Mouse (Mus musculus): ENCODE data around the gene Grb10. TPM values are rescaled to one million over a fixed set of nuclear protein-coding genes. Genes with fewer than 3 reads are reported as not detected.
A peak's percentile ranks its signal among the peaks of the same experiment; 100 is the strongest.

Grb10 gene
- polyA plus RNA-seq, 1 experiment from 2014 or later, result 347 TPM

DNA sequence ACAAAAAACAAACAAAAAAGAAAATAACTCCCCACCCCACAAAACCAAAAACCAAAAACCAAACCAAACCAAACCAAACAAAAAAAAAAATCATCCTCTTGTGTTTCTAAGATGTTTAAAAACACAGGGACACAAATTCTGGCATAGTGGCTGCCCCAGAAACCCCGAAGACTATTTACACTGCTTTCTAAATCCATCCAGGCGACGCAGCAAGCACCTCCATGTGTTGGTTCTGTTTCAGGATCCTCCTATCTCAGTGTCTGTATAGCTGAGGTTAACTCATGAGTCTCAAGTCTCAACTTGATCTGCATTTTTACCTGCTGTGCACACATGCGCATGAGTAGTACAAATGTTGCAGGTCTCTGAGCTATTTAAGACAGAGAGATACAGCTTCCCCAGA lies 1.9 kb upstream of the Grb10 start:
- Histone ChIP-seq H3K27ac (no peak overlapping the region), H3K4me3 (replicated peaks) (no peak overlapping the region), H3K9me3 (no peaks in the 10 kb centered on the region), H3K9ac (no peak overlapping the region), H3K4me1 (replicated peaks) (no peaks in the 10 kb centered on the region), H3K4me2 (replicated peaks) (no peak overlapping the region), H3K36me3 (no peaks in the 10 kb centered on the region), H3K27me3 (replicated peaks) (peaks cover 40% of the 10 kb centered on the region)
- ATAC-seq, result no peak
- WGBS, result 85% methylated on average over 4 of the region's 4 CpGs

DNA sequence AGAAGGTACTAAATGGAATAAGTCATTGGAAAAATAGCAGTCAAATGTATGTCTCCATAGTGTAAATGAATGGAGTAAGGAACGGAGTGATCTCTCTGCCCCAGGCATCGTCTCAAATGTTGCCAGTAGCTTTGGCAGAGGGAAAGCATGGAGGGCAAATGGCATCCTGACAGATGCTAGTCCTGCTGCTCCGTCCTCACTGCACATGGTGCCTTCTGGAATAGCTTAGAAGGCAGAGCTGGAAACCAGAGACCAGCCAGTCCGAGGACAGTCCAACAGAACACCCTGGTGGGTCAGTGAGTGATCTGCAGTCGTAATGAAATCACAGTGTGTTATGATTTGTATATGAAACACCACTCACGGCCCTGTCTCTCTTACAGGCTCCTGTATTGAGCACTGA lies 1.3 kb upstream of the Grb10 start:
- Histone ChIP-seq H3K9ac (no peak overlapping the region), H3K36me3 (no peaks in the 10 kb centered on the region), H3K4me2 (replicated peaks) (no peak overlapping the region), H3K27ac (no peak overlapping the region), H3K4me3 (replicated peaks) (no peak overlapping the region), H3K9me3 (no peaks in the 10 kb centered on the region), H3K27me3 (replicated peaks) (peaks cover 46% of the 10 kb centered on the region), H3K4me1 (replicated peaks) (no peaks in the 10 kb centered on the region)
- no peak for ATAC-seq
- 60% methylated on average over 6 of the region's 6 CpGs for WGBS

DNA sequence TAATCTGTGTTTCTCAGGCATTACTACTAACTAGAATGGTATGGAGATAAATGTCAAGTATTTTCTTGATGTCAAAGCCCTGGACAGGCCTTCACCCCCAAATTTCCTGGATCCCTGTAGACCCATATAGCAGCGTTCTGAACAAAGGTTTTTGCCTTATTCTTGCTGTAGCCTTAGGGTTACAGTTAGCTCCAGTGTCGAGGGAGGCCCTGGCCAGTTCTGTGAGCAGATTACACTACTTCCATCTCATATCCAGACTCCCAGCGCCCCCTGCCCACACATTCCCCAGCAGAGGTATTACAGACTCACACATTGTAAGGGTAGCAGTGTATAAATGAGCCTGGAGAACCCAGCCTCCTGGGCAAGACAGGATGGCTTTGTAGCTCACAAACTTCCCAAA lies 615 bp upstream of the Grb10 start:
- Histone ChIP-seq H3K4me2 (replicated peaks) (0 out of 2 replicates have a peak overlapping the region, but pooled peaks have one; percentile 11), H3K4me1 (replicated peaks) (no peaks in the 10 kb centered on the region), H3K4me3 (replicated peaks) (no peak overlapping the region), H3K9me3 (no peaks in the 10 kb centered on the region), H3K27ac (no peak overlapping the region), H3K27me3 (replicated peaks) (peaks cover 51% of the 10 kb centered on the region), H3K36me3 (no peaks in the 10 kb centered on the region), H3K9ac (no peak overlapping the region)
- WGBS, result 35% methylated on average over 3 of the region's 3 CpGs
- ATAC-seq, result no peak

DNA sequence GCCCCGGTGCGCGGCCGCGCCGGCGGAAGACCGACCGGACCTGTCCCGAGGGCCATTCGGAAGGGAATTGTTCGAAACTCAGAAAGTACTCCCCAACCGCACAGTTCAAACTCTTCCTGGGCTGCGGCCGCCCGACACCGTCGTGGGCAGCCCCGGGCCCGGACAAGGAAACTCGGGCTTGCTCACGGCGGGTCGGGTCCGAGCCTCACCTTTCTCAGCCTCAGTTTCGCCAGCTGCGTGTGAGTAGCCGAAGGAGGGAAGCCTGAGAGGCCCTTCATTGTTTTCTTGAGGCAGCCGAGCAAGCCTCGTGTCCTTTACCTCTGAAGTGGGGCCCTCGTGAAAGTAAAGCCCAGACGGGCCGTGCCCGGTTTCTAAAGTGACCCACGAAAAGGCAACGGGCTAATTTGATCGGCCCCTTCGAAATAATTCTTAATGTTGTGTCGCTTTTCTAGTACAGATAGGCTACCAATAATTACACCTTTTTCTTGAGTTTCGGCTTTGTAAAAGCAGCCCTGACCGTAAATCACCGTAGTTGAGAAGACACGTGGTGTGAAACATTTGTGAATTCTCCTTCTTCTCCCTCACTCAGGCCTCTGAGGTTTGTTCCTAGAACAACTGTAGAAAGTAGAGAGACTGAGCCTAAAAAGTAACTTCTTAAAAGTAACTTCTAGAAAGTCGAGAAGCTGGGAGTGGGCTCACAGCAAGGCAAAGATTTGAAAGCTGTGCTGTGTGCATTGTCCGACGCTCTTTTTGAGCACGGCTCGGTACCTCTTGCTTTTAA lies 604 bp downstream of the Grb10 start:
- 6% methylated on average over 48 of the region's 48 CpGs for WGBS
- no peaks in the 10 kb centered on the region for H3K9me3 ChIP-seq
- peak overlapping the region; percentile 61 for H3K4me3 ChIP-seq (replicated peaks)
- peak overlapping the region; percentile 62 for H3K4me2 ChIP-seq (replicated peaks)
- peaks cover 55% of the 10 kb centered on the region for H3K27me3 ChIP-seq (replicated peaks)
- H3K27ac ChIP-seq, result peak overlapping the region; percentile 84
- peak overlapping the region; percentile 63 for H3K9ac ChIP-seq
- H3K36me3 ChIP-seq, result no peaks in the 10 kb centered on the region
- H3K4me1 ChIP-seq (replicated peaks), result no peaks in the 10 kb centered on the region
- peak; percentile 26 for ATAC-seq

DNA sequence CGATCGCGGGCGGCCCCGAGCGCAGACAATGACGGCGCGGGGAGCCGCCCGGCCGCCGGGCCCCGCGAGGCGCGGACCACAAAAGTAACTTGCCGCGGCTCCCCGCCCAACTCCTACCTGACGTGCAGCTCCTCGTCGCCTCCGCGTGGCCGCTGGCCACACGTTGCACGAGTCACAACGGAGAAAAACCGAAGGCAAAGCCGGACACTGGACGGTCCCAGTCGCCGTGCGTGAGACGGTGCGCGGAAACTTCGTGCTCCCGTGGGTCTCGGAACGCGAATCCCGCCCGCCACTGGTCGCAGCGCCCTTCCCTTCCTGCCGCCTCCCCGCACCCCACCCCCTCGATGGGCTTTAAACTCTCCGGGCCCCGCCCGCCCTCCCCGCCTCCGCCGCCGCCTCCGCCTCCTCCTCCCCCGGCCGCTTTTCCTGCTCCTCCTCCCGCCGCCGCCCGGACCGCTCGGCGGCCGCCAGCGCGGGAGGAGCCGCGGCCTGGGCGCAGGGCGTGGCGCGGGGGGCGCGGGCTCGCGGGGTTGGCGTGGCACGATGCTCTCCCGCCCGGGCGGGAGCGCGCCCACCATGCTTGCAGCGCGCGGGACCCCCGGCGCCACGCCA lies 1.3 kb downstream of the Grb10 start:
- H3K4me3 ChIP-seq (replicated peaks), result peak overlapping the region; percentile 61
- ATAC-seq, result peak; percentile 85
- under 1% methylated on average over 73 of the region's 93 CpGs for WGBS
- peak overlapping the region; percentile 62 for H3K4me2 ChIP-seq (replicated peaks)
- H3K27me3 ChIP-seq (replicated peaks), result peaks cover 56% of the 10 kb centered on the region
- H3K9ac ChIP-seq, result peak overlapping the region; percentile 79
- H3K36me3 ChIP-seq, result no peaks in the 10 kb centered on the region
- peak overlapping the region; percentile 87 for H3K27ac ChIP-seq
- H3K4me1 ChIP-seq (replicated peaks), result no peaks in the 10 kb centered on the region
- no peaks in the 10 kb centered on the region for H3K9me3 ChIP-seq

DNA sequence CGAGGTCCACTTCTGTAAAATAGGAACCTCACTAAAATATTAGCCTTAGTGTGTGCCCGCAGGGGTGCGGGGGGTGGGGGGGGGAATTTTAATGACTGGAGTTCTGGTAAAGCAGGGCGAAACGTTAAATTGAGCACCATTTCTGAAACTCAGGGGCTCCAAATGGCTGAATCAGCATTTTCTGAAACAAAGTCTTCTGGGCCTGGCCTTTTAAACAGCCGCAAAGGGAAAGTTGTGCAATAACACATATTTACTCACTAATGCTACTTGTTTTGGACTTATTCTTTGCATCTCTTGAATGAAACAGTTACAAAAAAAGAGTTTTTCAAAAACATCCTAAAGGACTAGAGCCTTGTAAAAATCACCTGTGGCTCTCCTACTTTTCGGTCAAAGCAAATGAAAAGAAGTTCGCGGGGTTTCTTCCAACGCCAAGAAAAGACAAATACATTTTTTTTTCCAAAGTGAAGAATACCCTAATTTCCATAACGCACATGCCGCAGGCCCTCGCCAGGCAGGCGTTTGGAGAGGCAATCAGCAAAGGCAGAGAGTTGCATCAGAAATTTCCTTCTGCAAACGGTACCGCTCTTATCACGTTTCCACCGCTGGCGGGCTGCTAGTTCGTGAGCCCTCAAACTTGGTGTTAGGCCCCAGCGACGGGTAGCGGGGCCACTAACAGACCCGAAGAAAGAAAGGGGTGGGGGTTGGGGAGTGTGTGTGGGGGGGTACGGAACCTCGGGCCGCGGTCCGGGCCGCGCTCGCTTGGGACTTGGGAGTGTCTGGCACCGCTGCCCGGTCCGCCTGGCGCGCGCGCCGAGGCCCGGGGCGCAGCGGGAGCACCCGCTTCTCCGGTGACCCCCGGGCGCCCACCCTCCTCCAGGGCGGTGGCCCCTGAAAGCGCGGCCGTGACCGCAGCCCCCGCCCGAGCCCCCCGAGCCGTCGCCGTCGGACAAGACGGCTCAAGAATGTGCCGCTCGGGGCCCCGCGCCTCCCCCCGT lies 2.3 kb downstream of the Grb10 start:
- 3% methylated on average over 65 of the region's 65 CpGs for WGBS
- Histone ChIP-seq H3K4me1 (replicated peaks) (no peaks in the 10 kb centered on the region), H3K9me3 (no peaks in the 10 kb centered on the region), H3K36me3 (no peaks in the 10 kb centered on the region), H3K27ac (peak overlapping the region; percentile 87), H3K27me3 (replicated peaks) (peaks cover 60% of the 10 kb centered on the region), H3K4me2 (replicated peaks) (peak overlapping the region; percentile 62), H3K4me3 (replicated peaks) (peak overlapping the region; percentile 61), H3K9ac (peak overlapping the region; percentile 79)
- ATAC-seq, result peak; percentile 14; the same call in 1 of the 2 replicates

DNA sequence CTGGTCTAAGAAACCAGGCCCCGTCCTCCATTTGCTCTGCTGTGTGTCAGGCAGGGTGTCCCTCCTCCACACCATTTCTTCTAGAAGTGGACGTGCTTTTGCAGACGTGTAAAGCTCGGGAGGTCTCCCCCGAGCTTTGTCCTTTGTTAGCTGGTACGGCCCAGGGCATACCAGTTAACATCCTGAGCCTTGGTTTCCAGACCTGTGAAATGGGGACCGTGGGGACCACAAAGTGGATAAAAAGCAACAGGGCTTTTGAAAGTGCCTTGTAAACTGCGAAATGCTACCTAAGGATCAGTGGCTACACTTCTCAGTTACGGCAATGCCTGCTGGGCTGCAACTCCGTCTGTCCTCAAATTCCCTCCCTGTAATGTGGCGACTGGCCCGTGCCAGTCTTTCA lies 3.2 kb downstream of the Grb10 start:
- no peak for ATAC-seq
- peak overlapping the region; percentile 58; the same call in 1 of the 2 replicates for H3K27ac ChIP-seq

DNA sequence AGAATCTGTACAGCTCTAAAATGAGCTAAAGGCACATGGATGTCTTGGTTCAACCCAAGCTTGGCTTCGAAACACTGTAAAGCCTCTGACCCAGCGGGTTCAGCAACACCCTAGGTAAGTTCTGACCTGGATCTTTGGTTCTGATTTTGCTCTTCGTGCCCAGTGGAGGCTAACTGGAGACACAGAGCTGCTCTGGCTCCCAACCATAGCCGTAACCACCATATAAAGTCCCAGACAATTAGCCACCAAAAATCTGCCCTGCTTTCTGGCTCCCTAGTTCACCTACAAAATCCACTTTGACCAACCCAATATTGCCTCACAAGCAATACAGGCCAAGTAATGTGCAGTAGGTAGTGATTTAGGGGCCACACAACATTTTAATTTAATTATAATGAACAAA lies 3.7 kb downstream of the Grb10 start:
- H3K4me3 ChIP-seq (replicated peaks), result peak overlapping the region; percentile 61
- peak overlapping the region; percentile 79 for H3K9ac ChIP-seq
- ATAC-seq, result no peak
- H3K9me3 ChIP-seq, result no peaks in the 10 kb centered on the region
- H3K36me3 ChIP-seq, result no peaks in the 10 kb centered on the region
- H3K27ac ChIP-seq, result peak overlapping the region; percentile 38
- no peaks in the 10 kb centered on the region for H3K4me1 ChIP-seq (replicated peaks)
- WGBS, result 55% methylated on average over 4 of the region's 4 CpGs
- H3K4me2 ChIP-seq (replicated peaks), result peak overlapping the region; percentile 62
- peaks cover 56% of the 10 kb centered on the region for H3K27me3 ChIP-seq (replicated peaks)

More for the DNA sequence above, 3.2 kb downstream of the Grb10 start:
- WGBS, result 7% methylated on average over 12 of the region's 12 CpGs
- Histone ChIP-seq H3K4me1 (replicated peaks) (no peaks in the 10 kb centered on the region), H3K9me3 (no peaks in the 10 kb centered on the region), H3K27me3 (replicated peaks) (peaks cover 59% of the 10 kb centered on the region), H3K4me2 (replicated peaks) (peak overlapping the region; percentile 62), H3K9ac (peak overlapping the region; percentile 79), H3K36me3 (no peaks in the 10 kb centered on the region), H3K4me3 (replicated peaks) (peak overlapping the region; percentile 61)

DNA sequence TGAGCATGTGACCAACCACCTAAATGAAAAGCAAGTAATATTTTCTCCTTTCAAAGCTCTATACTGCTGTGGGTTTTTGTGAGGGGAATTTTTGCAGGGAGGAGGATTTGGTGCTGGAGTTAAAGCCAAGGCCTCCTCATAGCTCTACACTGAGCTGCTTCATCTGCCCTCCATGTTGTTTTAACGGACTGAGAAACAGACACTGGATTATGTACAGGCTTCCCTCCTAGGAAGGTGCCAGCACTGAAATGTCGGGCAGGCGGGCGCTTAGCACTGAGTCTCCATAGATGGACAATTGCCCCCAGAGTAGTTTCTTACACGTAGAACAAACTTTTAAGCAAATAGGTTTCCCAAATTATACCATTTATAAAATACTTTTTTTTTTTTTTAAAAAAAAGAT lies 4.1 kb downstream of the Grb10 start:
- Histone ChIP-seq H3K9ac (no peak overlapping the region), H3K4me2 (replicated peaks) (peak overlapping the region; percentile 62), H3K4me3 (replicated peaks) (peak overlapping the region; percentile 61), H3K27ac (peak overlapping the region; percentile 36; the same call in 1 of the 2 replicates), H3K4me1 (replicated peaks) (no peaks in the 10 kb centered on the region), H3K36me3 (0 out of 2 replicates have a peak, but pooled peaks cover under 1% of the 10 kb centered on the region), H3K27me3 (replicated peaks) (peaks cover 56% of the 10 kb centered on the region), H3K9me3 (no peaks in the 10 kb centered on the region)
- WGBS, result 32% methylated on average over 5 of the region's 5 CpGs
- ATAC-seq, result no peak

DNA sequence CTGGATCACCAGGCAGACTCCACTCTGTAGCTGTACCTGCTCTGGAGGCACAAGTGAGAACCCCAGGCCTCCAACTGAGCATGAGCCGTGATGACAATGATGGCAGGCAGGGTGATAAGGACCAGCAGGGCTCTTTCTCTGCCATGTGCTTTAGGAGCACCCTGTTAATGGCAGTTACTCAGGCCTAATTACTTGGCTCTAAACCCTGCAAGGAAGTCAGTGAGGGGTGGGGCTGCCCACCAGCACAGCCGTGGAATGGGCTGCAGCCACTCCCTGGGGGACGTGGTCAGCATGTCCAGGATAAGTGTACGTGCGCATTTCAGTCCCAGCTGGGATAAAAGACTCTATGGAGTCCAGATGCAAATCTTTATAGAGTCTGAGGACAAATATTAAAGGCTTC lies 5.7 kb downstream of the Grb10 start:
- peak overlapping the region; percentile 42 for H3K4me2 ChIP-seq (replicated peaks)
- H3K27me3 ChIP-seq (replicated peaks), result peaks cover 67% of the 10 kb centered on the region
- 30% methylated on average over 5 of the region's 5 CpGs for WGBS
- H3K4me3 ChIP-seq (replicated peaks), result peak overlapping the region; percentile 12; the same call in 1 of the 2 replicates
- no peaks in the 10 kb centered on the region for H3K4me1 ChIP-seq (replicated peaks)
- H3K27ac ChIP-seq, result no peak overlapping the region
- 0 out of 2 replicates have a peak, but pooled peaks have one; percentile 3 for ATAC-seq
- peaks cover 6% of the 10 kb centered on the region; the same call in 1 of the 2 replicates for H3K36me3 ChIP-seq
- no peaks in the 10 kb centered on the region; the same call in 1 of the 2 replicates for H3K9me3 ChIP-seq
- no peak overlapping the region for H3K9ac ChIP-seq

DNA sequence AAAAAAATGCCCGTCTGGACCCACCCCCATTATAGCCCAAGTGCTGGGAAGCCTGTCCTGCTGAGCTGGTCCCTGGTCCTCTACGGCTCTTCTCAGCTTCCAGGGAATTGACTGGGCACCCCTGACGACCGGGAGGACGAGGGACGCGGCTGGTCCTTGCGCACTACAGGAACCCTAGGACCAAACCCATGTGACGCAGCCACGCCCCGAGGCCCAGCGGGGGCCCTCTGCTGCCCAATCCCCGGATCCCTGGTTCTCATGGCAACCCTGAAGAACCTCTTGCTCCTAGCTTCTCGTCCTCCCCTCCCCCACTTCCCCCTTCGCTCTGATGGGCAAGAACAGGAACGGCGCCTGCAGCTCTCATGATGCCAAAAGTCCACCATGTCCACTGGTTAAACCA lies 11.8 kb downstream of the Grb10 start:
- Histone ChIP-seq H3K9me3 (peaks cover 13% of the 10 kb centered on the region), H3K36me3 (peaks cover 26% of the 10 kb centered on the region), H3K4me3 (replicated peaks) (0 out of 2 replicates have a peak overlapping the region, but pooled peaks have one; percentile 10), H3K4me2 (replicated peaks) (peak overlapping the region; percentile 60), H3K9ac (no peak overlapping the region), H3K27me3 (replicated peaks) (peaks cover 66% of the 10 kb centered on the region), H3K27ac (no peak overlapping the region), H3K4me1 (replicated peaks) (0 out of 2 replicates have a peak, but pooled peaks cover 3% of the 10 kb centered on the region)
- ATAC-seq, result peak; percentile 20; the same call in 1 of the 2 replicates
- WGBS, result 57% methylated on average over 17 of the region's 17 CpGs

All from intestine, embryonic 15.5 days (tissue).